Mouse (Mus musculus): ENCODE measurements around the gene Mphosph9.

GRCm38 (mm10) chr5:124215647-124216046, 112.1 kb downstream of the Mphosph9 start:
- TF ChIP-seq EP300 (IDR thresholded peaks at IDR 0.05; ENCODE audit: low read depth in 1 of 2, low read length in 2 of 2) (no peak), CTCF (IDR thresholded peaks at IDR 0.05 in 2 of 3, conservative IDR thresholded peaks at IDR 0.05 in 1 of 3; ENCODE audit: control insufficient read depth in 1 of 3, insufficient read depth in 1 of 3, low read depth in 2 of 3, low read length in 3 of 3, poor library complexity in 1 of 3, severe bottlenecking in 1 of 3) (no peak), POLR2AphosphoS2 (IDR thresholded peaks at IDR 0.05; ENCODE audit: low read length) (no peak), USF1 (IDR thresholded peaks at IDR 0.05; ENCODE audit: low read depth, low read length) (no peak), GABPA (IDR thresholded peaks at IDR 0.05; ENCODE audit: low read depth, low read length) (no peak), SMC3 (IDR thresholded peaks at IDR 0.05; ENCODE audit: low read depth, low read length) (no peak), ZC3H11A (IDR thresholded peaks at IDR 0.05; ENCODE audit: low read depth, low read length) (no peak), CHD1 (IDR thresholded peaks at IDR 0.05; ENCODE audit: low read depth, low read length) (no peak), MYC (IDR thresholded peaks at IDR 0.05; ENCODE audit: low read depth, low read length) (no peak), MAX (IDR thresholded peaks at IDR 0.05; ENCODE audit: low read length) (no peak), MXI1 (IDR thresholded peaks at IDR 0.05; ENCODE audit: low read depth, low read length) (no peak), ZNF384 (IDR thresholded peaks at IDR 0.05; ENCODE audit: low read depth, low read length) (no peak), POLR2A (IDR thresholded peaks at IDR 0.05; ENCODE audit: control insufficient read depth in 1 of 2, insufficient read depth in 1 of 2, low read depth in 1 of 2, low read length in 2 of 2, poor library complexity in 1 of 2) (no peak), NRF1 (IDR thresholded peaks at IDR 0.05; ENCODE audit: insufficient read depth, low read depth, low read length, poor library complexity, severe bottlenecking) (no peak)

Measured in MEL (cell line).